Mouse (Mus musculus) stomach, embryonic 14.5 days (tissue): ENCODE data around the gene Kcnip1. TPM values are rescaled to one million over a fixed set of nuclear protein-coding genes. Genes with fewer than 3 reads are reported as not detected.
A peak's percentile ranks its signal among the peaks of the same experiment; 100 is the strongest.

Experiments used
- ATAC-seq: fragments of 200-750 bp; cut with Nextera tagmentation; 2 replicates; pipeline ENCODE4 v1.8.0; 2017; ENCODE audit warnings: low read depth, moderate TSS enrichment; ENCODE audit not compliant: insufficient number of reproducible peaks, insufficient read depth, low FRiP score
- H3K27ac ChIP-seq: fragments of 300-500 bp; sonication (generic); 2 replicates; pipeline ENCODE4 v1.5.1; 2014; ENCODE audit warnings: mild to moderate bottlenecking, low read length, moderate library complexity, mixed read lengths
- H3K27me3 ChIP-seq: fragments of 300-500 bp; sonication (generic); 2 replicates; pipeline ENCODE4 v1.6.1; 2014; ENCODE audit warnings: low read length, control low read depth, mixed read lengths; ENCODE audit not compliant: control insufficient read depth, insufficient read depth
- H3K36me3 ChIP-seq: fragments of 300-500 bp; sonication (generic); 2 replicates; pipeline ENCODE4 v1.6.1; 2014; ENCODE audit warnings: mild to moderate bottlenecking, control low read depth, low read length, moderate library complexity, mixed read lengths; ENCODE audit not compliant: control insufficient read depth, insufficient read depth
- H3K4me1 ChIP-seq: fragments of 300-500 bp; sonication (generic); 2 replicates; pipeline ENCODE4 v1.6.1; 2014; ENCODE audit warnings: low read length, control low read depth, mixed read lengths; ENCODE audit not compliant: control insufficient read depth, insufficient read depth
- H3K4me2 ChIP-seq: fragments of 300-500 bp; sonication (generic); replicated peaks from 2 replicates; pipeline ENCODE4 v1.6.1; 2014; ENCODE audit warnings: low read depth, low read length, control low read depth
- H3K4me3 ChIP-seq: fragments of 300-500 bp; sonication (generic); 2 replicates; pipeline ENCODE4 v1.5.1; 2014; ENCODE audit warnings: low read depth, low read length, control low read depth
- H3K9ac ChIP-seq: fragments of 300-500 bp; sonication (generic); replicated peaks from 2 replicates; pipeline ENCODE4 v1.6.1; 2014; ENCODE audit warnings: low read depth, mild to moderate bottlenecking, control low read depth, low read length, moderate library complexity, mixed read lengths
- H3K9me3 ChIP-seq: fragments of 300-500 bp; sonication (generic); 2 replicates; pipeline ENCODE4 v1.6.1; 2016; ENCODE audit warnings: low read depth, low read length, control low read depth; ENCODE audit not compliant: control insufficient read depth
- WGBS: fragments of 180-500 bp; shearing (Covaris S2); extraction: QIAGEN DNeasy Blood & Tissue Kit; methylation state at CpG from one replicate; pipeline ENCODE4 v1.1.7; 2014; 5-methylcytosine and 5-hydroxymethylcytosine counted together
- polyA plus RNA-seq: library from polyadenylated mRNA; unstranded; fragments of >200 nt; fragmentation: Nextera tagmentation; extraction: Ambion mirVana; gene quantifications from 2 replicates; pipeline ENCODE4 v1.2.1, GENCODE M21; 2014

The Kcnip1 gene
- polyA plus RNA-seq, 1 experiment from 2014 or later, result 11.1 TPM

GRCm38 (mm10) chr11:33798094-33798648 lies 194.8 kb downstream of the Kcnip1 start:
- no peaks in the 10 kb centered on the region for H3K9me3 ChIP-seq
- no peaks in the 10 kb centered on the region for H3K36me3 ChIP-seq
- no peak overlapping the region for H3K9ac ChIP-seq
- ATAC-seq, result no peak
- H3K4me1 ChIP-seq, result no peaks in the 10 kb centered on the region
- 58% methylated on average over 12 of the region's 12 CpGs for WGBS
- H3K4me3 ChIP-seq, result no peak overlapping the region
- H3K27ac ChIP-seq, result no peak overlapping the region
- no peak overlapping the region for H3K4me2 ChIP-seq
- H3K27me3 ChIP-seq, result no peaks in the 10 kb centered on the region

GRCm38 (mm10) chr11:33787362-33787761 lies 205.6 kb downstream of the Kcnip1 start:
- Histone ChIP-seq H3K36me3 (no peaks in the 10 kb centered on the region), H3K9me3 (no peaks in the 10 kb centered on the region), H3K27ac (no peak overlapping the region), H3K4me2 (no peak overlapping the region), H3K4me3 (no peak overlapping the region), H3K9ac (no peak overlapping the region), H3K4me1 (no peaks in the 10 kb centered on the region), H3K27me3 (no peaks in the 10 kb centered on the region)
- ATAC-seq, result no peak
- WGBS, result 20% methylated on average over 5 of the region's 5 CpGs

- no peaks in the 10 kb centered on the region for H3K36me3 ChIP-seq
- H3K4me1 ChIP-seq, result no peaks in the 10 kb centered on the region
- no peak overlapping the region for H3K4me3 ChIP-seq
- no peak overlapping the region for H3K4me2 ChIP-seq
- WGBS, result 79% methylated on average over 4 of the region's 4 CpGs
- no peak for ATAC-seq
- no peaks in the 10 kb centered on the region for H3K9me3 ChIP-seq
- no peak overlapping the region for H3K9ac ChIP-seq
- H3K27me3 ChIP-seq, result no peaks in the 10 kb centered on the region
- no peak overlapping the region for H3K27ac ChIP-seq
Observed at GRCm38 (mm10) chr11:33786572-33786971, 206.4 kb downstream of the Kcnip1 start.

- no peak overlapping the region for H3K4me2 ChIP-seq
- no peak overlapping the region for H3K27ac ChIP-seq
- no peaks in the 10 kb centered on the region for H3K9me3 ChIP-seq
- H3K36me3 ChIP-seq, result no peaks in the 10 kb centered on the region
- whole genome bisulfite sequencing, result 29% methylated on average over 10 of the region's 10 CpGs
- no peaks in the 10 kb centered on the region for H3K27me3 ChIP-seq
- H3K4me3 ChIP-seq, result no peak overlapping the region
- no peak for ATAC-seq
- no peak overlapping the region for H3K9ac ChIP-seq
- H3K4me1 ChIP-seq, result peaks cover 3% of the 10 kb centered on the region; the same call in 1 of the 2 replicates
Observed at GRCm38 (mm10) chr11:33781561-33781971, 211.4 kb downstream of the Kcnip1 start.

GRCm38 (mm10) chr11:33780263-33780662 lies 212.7 kb downstream of the Kcnip1 start:
- Histone ChIP-seq H3K27me3 (no peaks in the 10 kb centered on the region), H3K9ac (no peak overlapping the region), H3K4me1 (peaks cover 3% of the 10 kb centered on the region; the same call in 1 of the 2 replicates), H3K36me3 (no peaks in the 10 kb centered on the region), H3K9me3 (no peaks in the 10 kb centered on the region), H3K27ac (no peak overlapping the region), H3K4me2 (no peak overlapping the region), H3K4me3 (no peak overlapping the region)
- WGBS, result 22% methylated on average over 4 of the region's 4 CpGs
- peak; percentile 49; the same call in 1 of the 2 replicates for ATAC-seq

- no peaks in the 10 kb centered on the region for H3K36me3 ChIP-seq
- H3K9ac ChIP-seq, result no peak overlapping the region
- no peak for ATAC-seq
- no peaks in the 10 kb centered on the region for H3K27me3 ChIP-seq
- no peak overlapping the region for H3K4me2 ChIP-seq
- H3K4me1 ChIP-seq, result no peaks in the 10 kb centered on the region
- H3K4me3 ChIP-seq, result no peak overlapping the region
- WGBS, result 36% methylated on average over 5 of the region's 5 CpGs
- no peaks in the 10 kb centered on the region for H3K9me3 ChIP-seq
- no peak overlapping the region for H3K27ac ChIP-seq
Observed at GRCm38 (mm10) chr11:33772615-33773141, 220.3 kb downstream of the Kcnip1 start.

- no peaks in the 10 kb centered on the region for H3K36me3 ChIP-seq
- no peak overlapping the region for H3K27ac ChIP-seq
- no peaks in the 10 kb centered on the region for H3K4me1 ChIP-seq
- no peak overlapping the region for H3K9ac ChIP-seq
- H3K27me3 ChIP-seq, result no peaks in the 10 kb centered on the region
- no peak overlapping the region for H3K4me2 ChIP-seq
- 91% methylated on average over 2 of the region's 2 CpGs for WGBS
- H3K4me3 ChIP-seq, result no peak overlapping the region
- ATAC-seq, result no peak
- no peaks in the 10 kb centered on the region for H3K9me3 ChIP-seq
Observed at GRCm38 (mm10) chr11:33772043-33772442, 220.9 kb downstream of the Kcnip1 start.

- Histone ChIP-seq H3K36me3 (no peaks in the 10 kb centered on the region), H3K4me2 (no peak overlapping the region), H3K9me3 (no peaks in the 10 kb centered on the region), H3K4me1 (no peaks in the 10 kb centered on the region), H3K27ac (no peak overlapping the region), H3K4me3 (no peak overlapping the region), H3K27me3 (no peaks in the 10 kb centered on the region), H3K9ac (no peak overlapping the region)
- WGBS, result 72% methylated on average over 9 of the region's 9 CpGs
- ATAC-seq, result no peak
Observed at GRCm38 (mm10) chr11:33766976-33767938, 225.7 kb downstream of the Kcnip1 start.
